Mouse (Mus musculus) MEL (cell line): Measurements from ENCODE around the gene Rbms3.

Experiments
- E2F4 ChIP-seq: IDR thresholded peaks from 2 replicates; pipeline ENCODE4 v1.6.1; 2011; ENCODE audit warnings: low read depth, low read length, improper control_type of control experiment, borderline replicate concordance
- POLR2AphosphoS5 ChIP-seq: IDR thresholded peaks from 2 replicates; pipeline ENCODE4 v1.6.1; 2012; ENCODE audit warnings: low read depth, borderline replicate concordance, mild to moderate bottlenecking, inconsistent platforms, low read length, moderate library complexity, mixed read lengths
- ZKSCAN1 ChIP-seq: IDR thresholded peaks from 2 replicates; pipeline ENCODE4 v1.6.1; 2012; ENCODE audit warnings: low read depth, mild to moderate bottlenecking, inconsistent platforms, low read length, improper control_type of control experiment, moderate library complexity

DNA sequence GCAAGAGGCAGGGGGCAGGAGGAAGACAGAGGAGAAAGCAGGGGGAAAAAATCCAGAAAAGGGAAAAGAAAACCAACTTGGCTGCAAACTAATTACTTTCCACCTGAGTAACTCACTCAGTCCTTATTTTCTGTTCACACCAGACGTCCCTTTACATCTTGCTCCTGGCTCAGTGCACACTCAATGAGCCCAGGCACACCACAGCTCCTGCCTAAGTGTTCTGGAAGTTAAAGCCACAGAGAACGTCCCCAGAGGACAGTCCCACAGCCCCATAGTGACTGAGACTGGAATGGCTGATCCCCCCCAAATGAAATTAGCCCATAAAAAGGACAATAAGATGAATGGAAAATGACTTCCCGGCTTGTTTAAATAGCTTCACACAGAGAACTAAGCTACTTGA lies 265.1 kb downstream of the Rbms3 start:
- TF ChIP-seq E2F4, result no peak
- TF ChIP-seq POLR2AphosphoS5, result no peak
- TF ChIP-seq ZKSCAN1, result no peak
